Mouse (Mus musculus) liver, adult (tissue): ENCODE measurements around the gene Trhr2.
A peak's percentile ranks its signal among the peaks of the same experiment; 100 is the strongest.

Experiments used
- GATA4 ChIP-seq: IDR thresholded peaks from 2 replicates; pipeline ENCODE4 v1.6.1; 2014; ENCODE audit warnings: mild to moderate bottlenecking, low read length; ENCODE audit not compliant: insufficient replicate concordance

Gene Trhr2

DNA sequence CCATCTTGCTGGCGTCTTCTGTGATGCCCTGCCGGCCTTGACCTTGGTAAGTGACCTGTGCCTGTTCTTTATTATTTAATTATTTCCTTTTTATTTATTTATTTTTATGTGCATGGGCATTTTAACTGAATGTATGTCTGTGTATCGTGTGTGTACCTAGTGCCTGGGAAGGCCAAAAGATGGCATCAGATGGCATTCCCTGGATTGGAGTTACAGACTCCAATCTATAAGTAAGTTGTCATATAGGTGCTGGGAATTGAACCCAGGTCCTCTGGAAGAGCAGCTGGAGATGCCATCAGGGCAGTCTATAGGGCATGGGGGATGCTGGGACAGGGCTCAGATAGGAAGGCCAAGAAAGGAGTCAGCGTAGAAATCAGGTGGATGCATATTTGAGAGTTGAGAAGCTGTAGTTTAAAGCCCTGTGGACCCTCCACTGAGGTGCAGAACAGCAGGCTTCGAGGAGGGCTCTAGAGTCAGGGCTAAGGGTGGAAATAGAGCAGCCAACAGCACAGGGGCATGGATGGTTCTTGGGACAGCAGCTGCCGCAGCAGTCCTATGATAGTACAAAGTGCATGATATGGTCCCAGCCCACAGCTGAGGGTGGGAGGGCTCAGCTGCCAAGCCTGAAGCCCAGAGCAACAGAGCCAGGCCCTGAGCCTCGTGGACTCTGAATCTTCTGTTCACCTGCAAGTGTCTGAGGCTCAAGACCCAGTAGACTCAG is at the start of gene Trhr2:
Gene Trhr2 (minus strand): TSS at position 51 of the 721 bp plus-strand sequence.
- TF ChIP-seq GATA4: no peak

DNA sequence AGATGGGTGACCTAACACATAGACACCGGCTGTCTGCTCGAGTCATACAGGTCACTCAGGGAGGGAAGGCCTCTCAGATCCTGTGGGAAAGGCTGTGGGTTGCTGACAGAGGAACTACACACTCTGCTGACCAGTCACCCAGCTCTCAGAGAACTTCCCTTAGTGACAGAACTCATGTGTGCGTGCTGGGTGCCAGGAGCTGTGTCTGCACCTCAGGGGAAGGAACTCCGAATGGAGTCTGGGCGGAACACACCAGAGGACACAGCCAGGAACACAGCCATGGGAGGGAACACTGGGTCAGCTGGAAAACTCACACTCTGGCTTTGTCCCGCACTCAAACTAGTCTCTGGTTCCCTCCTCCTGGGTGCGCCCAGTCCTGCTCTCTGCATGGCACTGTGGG is 47.1 kb upstream of the Trhr2 start:
- no peak for TF ChIP-seq GATA4

DNA sequence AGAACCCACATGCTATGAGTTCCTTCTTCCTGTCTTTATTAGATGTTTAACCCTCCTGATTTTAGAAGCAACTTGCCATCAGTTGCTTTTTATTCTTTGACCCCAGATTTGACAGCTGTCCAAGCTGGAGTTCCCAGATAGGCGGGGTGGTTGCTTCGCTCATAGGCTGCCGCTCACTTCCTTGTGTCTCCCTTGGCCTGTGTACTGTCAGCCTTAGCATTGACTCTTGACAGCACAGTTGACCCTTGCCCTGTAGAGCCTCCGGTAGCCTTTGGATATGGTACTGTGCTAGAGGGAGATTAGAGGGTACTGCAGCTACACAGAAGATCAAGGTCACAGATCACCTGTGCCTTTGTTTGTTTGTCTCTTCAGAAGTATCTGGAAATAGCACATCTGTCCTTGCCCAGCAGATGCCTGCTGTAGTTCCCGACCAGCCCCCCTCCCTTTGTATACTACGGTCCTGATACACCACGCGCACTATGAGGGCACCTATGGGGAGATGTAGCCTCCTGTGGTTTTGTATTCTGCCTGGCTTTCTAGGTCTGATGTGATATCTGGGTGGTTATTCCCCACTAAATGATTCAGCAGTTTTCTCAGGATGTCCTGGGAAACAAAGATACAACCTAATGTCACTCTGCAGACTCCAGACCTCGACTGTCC is 44.7 kb upstream of the Trhr2 start:
- TF ChIP-seq GATA4: no peak

DNA sequence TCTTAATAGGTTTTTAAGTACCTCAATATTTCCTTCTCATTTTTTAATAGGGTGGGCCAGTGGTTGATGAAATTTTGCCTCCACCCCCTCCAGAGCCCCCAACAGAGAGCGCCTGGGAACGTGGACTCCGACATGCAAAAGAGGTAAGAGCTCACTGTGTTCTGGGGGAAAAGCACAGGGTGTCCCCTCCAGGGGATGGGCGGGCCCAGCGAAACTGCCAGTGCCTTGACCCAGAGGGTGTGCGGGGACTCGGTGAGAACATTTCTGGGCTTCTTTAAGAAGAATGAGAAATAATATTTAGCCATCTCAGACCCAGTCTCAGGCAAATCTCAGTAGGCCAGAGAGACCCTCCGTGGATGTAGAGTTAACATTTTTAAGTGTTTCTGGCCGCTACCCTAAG is 37.6 kb upstream of the Trhr2 start:
- TF ChIP-seq GATA4: no peak

DNA sequence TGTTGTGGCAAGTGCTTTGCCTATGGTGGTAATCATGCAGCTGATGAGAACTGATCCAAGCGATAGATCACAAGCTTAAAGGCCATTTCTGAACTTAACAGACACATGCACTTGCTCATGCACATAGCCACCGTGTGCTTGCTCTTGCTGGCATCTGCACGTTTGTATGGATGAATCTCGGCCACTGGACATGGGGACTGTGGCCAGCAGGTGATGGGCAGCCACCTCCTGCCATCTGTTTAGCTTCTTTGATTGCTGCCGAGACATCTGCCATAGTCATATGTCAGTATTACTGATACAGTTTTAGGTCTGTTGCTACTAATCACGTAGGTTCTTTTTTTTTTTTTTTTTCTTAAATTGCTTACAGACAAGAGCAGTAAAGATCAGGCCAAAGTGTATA is 34.7 kb upstream of the Trhr2 start:
- TF ChIP-seq GATA4: no peak

DNA sequence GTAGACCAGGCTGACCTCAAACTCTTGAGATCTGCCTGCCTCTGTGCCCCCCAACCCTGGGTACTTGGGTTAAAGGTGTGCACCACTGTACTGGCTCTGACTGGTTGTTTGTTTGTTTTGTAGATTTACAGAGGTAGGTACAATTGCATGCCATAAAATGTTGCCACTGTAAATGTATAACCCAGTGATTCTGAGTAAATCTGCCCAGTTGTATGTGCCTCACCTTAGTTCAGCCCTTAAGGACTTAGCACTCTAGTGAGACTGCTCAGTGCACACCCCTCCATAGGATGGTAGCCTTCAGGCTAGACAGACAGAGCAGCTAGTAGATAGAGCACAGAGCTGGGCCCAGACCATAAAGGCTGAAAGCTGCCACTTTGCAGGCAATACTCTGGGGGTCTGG is 33.2 kb upstream of the Trhr2 start:
- no peak for TF ChIP-seq GATA4

DNA sequence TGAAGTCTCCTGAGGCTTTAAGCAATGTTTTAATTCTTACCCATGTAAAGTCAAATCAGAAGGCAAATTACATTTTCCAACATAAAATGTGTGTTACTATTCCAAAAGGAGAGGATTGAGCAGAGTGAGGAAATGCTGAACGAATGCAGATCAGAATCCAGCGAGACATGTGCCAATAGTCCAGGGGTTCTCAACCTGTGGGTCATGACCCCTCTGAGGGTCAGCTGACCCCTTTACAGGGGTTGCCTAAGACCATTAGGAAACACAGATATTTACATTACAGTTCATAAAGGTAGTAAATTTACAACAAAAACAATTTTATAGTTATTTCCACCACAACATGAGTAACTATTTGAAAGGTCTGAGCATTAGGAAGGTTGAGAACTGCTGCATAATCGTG is 30.2 kb upstream of the Trhr2 start:
- no peak for TF ChIP-seq GATA4

DNA sequence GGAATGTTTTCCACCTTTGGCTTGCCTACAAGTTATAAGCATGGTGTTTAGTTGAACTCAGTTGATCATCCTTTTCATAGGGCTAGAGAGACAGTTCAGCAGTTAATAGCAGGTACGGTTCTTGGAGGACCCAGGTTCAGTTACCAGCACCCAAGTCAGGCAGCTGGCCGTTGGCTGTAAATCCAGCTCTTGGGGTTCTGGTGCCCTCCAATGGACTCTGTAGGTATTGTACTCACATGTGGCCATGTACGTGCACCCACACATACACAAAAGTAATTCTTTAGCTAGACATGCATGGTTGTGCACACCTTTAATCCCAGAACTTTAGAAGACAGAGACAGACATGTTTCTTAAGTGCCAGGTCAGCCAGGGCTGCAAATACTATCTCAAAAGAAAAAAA is 28.8 kb upstream of the Trhr2 start:
- TF ChIP-seq GATA4: no peak

DNA sequence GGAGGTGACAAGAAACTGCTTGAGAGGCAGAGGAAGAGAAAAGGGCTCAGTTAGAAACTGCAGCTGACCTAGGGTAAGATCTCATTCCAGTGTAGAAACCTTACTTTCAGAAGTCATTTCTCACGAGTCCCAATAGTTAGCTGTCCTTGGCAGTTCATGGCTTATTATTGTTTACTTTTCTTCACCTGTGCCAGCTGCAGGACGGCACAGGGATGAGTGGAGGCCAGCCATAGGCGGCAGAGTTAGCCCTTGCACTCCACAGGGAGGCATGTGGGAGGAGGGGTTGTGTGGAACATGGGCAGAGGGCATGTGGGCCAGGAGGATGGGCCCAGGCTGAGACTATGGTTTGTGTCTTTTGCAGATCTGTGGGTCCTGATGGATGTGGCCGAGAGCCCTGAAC is 22.5 kb upstream of the Trhr2 start:
- no peak for TF ChIP-seq GATA4

DNA sequence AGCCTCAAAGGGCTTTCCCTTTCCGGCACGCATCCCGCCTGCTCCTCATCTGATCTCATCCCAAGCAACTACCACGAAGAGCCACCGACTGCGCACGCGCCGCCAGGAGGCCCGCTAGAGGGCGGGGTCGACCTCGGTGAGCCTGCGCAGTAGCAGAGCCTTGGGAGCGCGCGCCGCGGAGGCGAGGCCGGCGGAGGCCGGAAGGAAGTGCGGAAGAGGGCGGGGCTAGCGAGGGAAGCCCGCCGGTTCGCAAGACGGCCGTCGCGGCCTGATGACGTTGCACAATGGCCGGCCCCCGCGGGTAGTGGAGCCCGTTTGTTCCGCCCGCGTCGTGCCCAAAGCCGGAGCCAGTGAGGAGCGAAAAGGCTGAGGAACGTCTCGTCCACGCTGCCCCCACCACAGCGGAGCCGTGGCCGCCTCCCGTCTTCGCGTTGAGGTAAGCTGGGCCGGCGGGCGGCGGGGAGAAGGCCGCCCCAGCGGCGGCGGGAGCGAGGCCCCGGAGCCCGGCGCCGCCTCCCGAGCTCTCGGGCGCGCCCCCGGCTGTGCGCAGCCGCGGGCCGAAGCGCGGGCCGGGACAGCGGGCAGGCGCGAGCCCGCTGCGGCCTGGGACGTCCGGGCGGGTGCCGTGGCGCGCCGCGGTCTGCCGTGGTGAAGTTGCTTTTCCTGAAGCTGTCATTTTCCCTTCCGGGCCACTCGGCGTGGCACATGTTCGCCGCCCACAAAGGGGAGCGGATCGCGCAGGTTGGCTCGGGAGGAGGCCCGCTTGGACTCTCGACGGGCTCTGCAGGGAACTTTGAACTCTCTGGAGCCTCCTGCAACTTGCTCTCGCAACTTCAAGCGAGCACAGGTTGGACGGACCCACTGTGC is 16.1 kb upstream of the Trhr2 start, which contains the start of gene Zc3h18:
Gene Zc3h18 (plus strand): TSS at position 245 of the 867 bp plus-strand sequence.
- TF ChIP-seq GATA4: peak; percentile 47; the same call in 1 of the 2 replicates

DNA sequence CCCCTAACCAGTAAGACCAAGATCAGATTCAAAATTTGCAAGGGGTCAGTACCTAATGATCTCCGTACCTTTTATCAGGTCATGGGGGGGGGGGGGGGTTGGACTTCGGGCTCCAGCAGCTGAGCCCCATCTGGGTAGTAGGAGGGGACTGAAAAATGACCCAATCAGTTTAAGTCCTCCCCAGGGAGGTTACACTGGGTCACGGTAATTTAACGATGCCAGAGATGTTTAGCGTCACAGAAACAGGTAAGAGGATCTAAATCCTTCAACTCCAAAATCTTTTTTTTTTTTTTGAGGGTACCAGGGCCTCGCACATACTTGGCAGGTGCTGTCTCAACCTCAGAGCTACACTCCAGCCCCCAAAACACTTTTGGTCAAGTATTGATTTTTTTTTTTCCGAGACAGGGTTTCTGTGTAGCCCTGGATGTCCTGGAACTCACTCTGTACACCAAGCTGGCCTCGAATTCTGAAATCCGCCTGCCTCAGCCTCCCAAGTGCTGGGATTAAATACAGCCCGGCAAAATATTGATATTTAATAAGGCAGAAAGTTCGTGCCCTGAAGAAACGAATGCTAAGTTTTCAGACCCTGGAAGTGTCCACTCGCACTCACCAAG is 15.3 kb upstream of the Trhr2 start:
- TF ChIP-seq GATA4: no peak

DNA sequence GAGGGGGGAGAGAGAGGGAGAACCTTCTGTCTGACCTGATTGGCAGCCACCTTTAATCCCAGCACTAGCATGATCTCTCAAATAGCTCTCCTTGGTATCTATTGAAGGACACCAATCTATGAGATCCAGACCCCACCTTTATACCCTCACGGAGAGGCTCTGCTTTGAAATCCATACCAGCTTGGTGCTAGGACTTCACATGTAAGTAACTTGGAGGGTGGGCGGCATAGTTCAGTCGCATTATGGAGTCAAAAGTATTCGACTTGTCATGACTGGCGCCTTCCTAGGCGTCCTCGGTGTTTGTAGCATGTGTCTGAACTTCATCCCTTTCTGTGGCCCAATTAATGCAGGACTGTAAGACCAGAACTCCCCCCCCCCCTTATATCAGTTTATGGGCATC is 14.8 kb upstream of the Trhr2 start:
- TF ChIP-seq GATA4: no peak

DNA sequence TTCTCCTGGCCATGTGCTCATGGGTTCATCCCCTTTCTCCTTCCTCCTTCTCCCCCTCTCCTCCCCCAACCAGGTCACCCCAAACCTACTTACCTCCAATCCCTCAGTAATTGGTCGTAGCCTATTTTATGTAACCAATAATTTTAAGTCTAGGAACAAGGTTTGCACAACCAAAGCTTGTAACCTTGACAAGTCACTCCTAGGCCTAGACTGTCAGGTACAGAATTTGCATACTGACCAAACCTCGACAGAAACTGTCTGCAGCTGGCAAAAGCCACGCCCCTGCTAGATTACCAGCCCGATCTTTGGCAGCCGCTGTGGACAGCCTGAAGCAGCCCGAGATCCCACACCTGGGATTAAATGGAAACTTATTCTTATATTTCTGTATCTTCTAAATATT is 11.2 kb upstream of the Trhr2 start:
- no peak for TF ChIP-seq GATA4

DNA sequence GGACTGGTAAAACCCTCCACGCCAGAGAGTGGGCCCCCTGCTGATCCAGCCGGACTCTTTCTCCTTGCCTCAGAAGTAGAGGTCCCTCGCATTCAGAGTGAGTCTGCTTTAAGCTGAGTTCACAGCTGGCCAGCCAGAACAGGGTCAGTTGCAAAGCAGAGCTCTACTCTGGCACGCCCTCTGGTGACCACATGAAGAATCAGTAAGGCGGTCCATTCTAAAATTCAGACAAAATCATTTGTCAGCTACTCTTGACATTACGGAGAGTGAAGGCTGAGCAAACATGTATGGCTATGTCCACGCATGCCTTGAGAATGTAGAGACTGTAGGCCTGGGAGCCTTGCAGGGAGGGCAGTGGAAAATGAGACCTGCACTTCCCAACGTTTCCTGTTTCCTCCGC is 9.1 kb upstream of the Trhr2 start:
- TF ChIP-seq GATA4: no peak

DNA sequence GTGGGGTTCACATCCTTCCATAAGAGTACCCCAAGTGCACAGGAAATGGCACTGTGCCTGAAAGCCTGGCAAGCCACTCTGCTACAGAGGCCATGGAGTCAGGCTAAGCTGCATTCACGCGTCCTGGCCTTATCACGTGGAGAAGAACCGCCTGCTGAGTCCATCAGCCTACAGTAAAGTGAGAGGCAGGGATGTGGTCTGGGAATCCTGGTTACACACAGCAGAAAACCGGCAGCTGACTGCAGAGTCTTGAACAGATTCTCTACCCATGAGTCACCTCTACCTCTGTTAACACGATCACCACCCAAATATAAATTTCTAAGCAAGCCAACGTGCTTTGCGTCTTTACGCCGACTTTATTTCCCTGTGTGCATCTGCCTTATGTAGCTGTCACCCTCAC is 7.9 kb upstream of the Trhr2 start:
- TF ChIP-seq GATA4: no peak
